In genomic region chr9:41899766-41900605, GRCm38 (mm10) we compare ENCODE assay signal across 14 mouse cellular contexts.
A peak's percentile ranks its signal among the peaks of the same experiment; 100 is the strongest.
DNase-seq lines count a peak whose midpoint lies in the region; ATAC-seq lines count a peak whose summit lies in the region.
"Had no signal": no experiment of that assay in that cellular context is flagged by ENCODE, and none has a peak within 500 bp of the region (broad histone marks: within the 10 kb centered on the region; RNA-seq: fewer than 3 reads in every experiment).

No protein-coding gene starts in this region.

- no peak overlapping the region for H3K9ac ChIP-seq in forebrain, embryonic 11.5 days (ENCODE audit: low read length)
- H3K9ac ChIP-seq in forebrain, embryonic 12.5 days: no peak overlapping the region
- 0 out of 2 replicates have a peak overlapping the region, but pooled peaks have one; percentile 5 for H3K9ac ChIP-seq in embryonic facial prominence, embryonic 14.5 days (ENCODE audit: low read depth, low read length)
- no peak overlapping the region for H3K9ac ChIP-seq in limb, embryonic 11.5 days (ENCODE audit: low read length)
- H3K9ac ChIP-seq: liver, postnatal 0 days had no signal

- H3K36me3 ChIP-seq in forebrain, embryonic 11.5 days (ENCODE audit: control insufficient read depth, insufficient read depth, low read length): no peaks in the 10 kb centered on the region
- no peaks in the 10 kb centered on the region for H3K36me3 ChIP-seq in forebrain, embryonic 12.5 days (replicated peaks)
- no peaks in the 10 kb centered on the region for H3K36me3 ChIP-seq in embryonic facial prominence, embryonic 14.5 days (ENCODE audit: control insufficient read depth, insufficient read depth, low read length)
- no peaks in the 10 kb centered on the region for H3K36me3 ChIP-seq in limb, embryonic 11.5 days (ENCODE audit: control insufficient read depth, insufficient read depth, low read length)

- no peaks in the 10 kb centered on the region for H3K27me3 ChIP-seq in forebrain, embryonic 11.5 days (ENCODE audit: control insufficient read depth, insufficient read depth, low read length)
- H3K27me3 ChIP-seq in forebrain, embryonic 12.5 days: 0 out of 2 replicates have a peak, but pooled peaks cover 3% of the 10 kb centered on the region
- no peaks in the 10 kb centered on the region for H3K27me3 ChIP-seq in embryonic facial prominence, embryonic 14.5 days (replicated peaks; ENCODE audit: control insufficient read depth, insufficient read depth, low read length)
- no peaks in the 10 kb centered on the region for H3K27me3 ChIP-seq in limb, embryonic 11.5 days (ENCODE audit: control insufficient read depth, insufficient read depth, low read length)

- H3K4me1 ChIP-seq in forebrain, embryonic 11.5 days (replicated peaks; ENCODE audit: control insufficient read depth, insufficient read depth, low read length): peaks cover 10% of the 10 kb centered on the region; the same call in 1 of the 2 replicates
- peaks cover 19% of the 10 kb centered on the region for H3K4me1 ChIP-seq in forebrain, embryonic 12.5 days
- peaks cover 19% of the 10 kb centered on the region for H3K4me1 ChIP-seq in embryonic facial prominence, embryonic 14.5 days (ENCODE audit: control insufficient read depth, insufficient read depth, low read length)
- H3K4me1 ChIP-seq in limb, embryonic 11.5 days (ENCODE audit: control insufficient read depth, insufficient read depth, low read length): peaks cover 13% of the 10 kb centered on the region; the same call in 1 of the 2 replicates

- no peak overlapping the region for H3K27ac ChIP-seq in forebrain, embryonic 11.5 days (ENCODE audit: low read depth, low read length)
- H3K27ac ChIP-seq in forebrain, embryonic 12.5 days: no peak overlapping the region
- peak overlapping the region; percentile 82 for H3K27ac ChIP-seq in embryonic facial prominence, embryonic 14.5 days (replicated peaks; ENCODE audit: low read depth, low read length)
- H3K27ac ChIP-seq in limb, embryonic 11.5 days (replicated peaks; ENCODE audit: low read depth, low read length): peak overlapping the region; percentile 66
- H3K27ac ChIP-seq: layer of hippocampus, adult 2 months had no signal

- no peak for ATAC-seq in forebrain, embryonic 11.5 days (replicated peaks; ENCODE audit: low FRiP score)
- ATAC-seq in forebrain, embryonic 12.5 days (ENCODE audit: low FRiP score): no peak
- peak; percentile 53; the same call in 1 of the 2 replicates for ATAC-seq in embryonic facial prominence, embryonic 14.5 days (ENCODE audit: low read depth)
- no peak for ATAC-seq in limb, embryonic 11.5 days (ENCODE audit: insufficient number of reproducible peaks, low FRiP score, low TSS enrichment, low read depth)
- no peak for ATAC-seq in CD4-positive, CD25-positive, alpha-beta regulatory T cell, adult 4 months
- ATAC-seq: liver, postnatal 0 days had no signal

- peak; percentile 49 for DNase-seq in forebrain, embryonic 11.5 days (ENCODE audit: low spot score)
- peak; percentile 30 for DNase-seq in NIH3T3 (ENCODE audit: low read depth)
- DNase-seq in embryonic facial prominence, embryonic 14.5 days (ENCODE audit: low spot score): peak; percentile 83
- peak; percentile 59 for DNase-seq in limb, embryonic 11.5 days (ENCODE audit: low spot score)
- no peak for DNase-seq in thymus, postnatal 14 days
- no peak for DNase-seq in Muller cell, postnatal 12 days (ENCODE audit: inconsistent ontology term)
- DNase-seq: cerebellum, postnatal 36 days; gastrocnemius, postnatal 14 days; liver, postnatal 0 days; lung, postnatal 4 days; right cerebral cortex, postnatal 14 days had no signal

- WGBS in forebrain, embryonic 11.5 days: 32% methylated on average over 11 of the region's 11 CpGs
- WGBS in forebrain, embryonic 12.5 days: 35% methylated on average over 11 of the region's 11 CpGs
- WGBS in embryonic facial prominence, embryonic 14.5 days: 37% methylated on average over 11 of the region's 11 CpGs
- WGBS in limb, embryonic 11.5 days: 36% methylated on average over 11 of the region's 11 CpGs

- no peak overlapping the region for H3K4me3 ChIP-seq in forebrain, embryonic 11.5 days (ENCODE audit: low read depth, low read length)
- H3K4me3 ChIP-seq in forebrain, embryonic 12.5 days (replicated peaks): no peak overlapping the region
- H3K4me3 ChIP-seq in embryonic facial prominence, embryonic 14.5 days (ENCODE audit: low read depth, low read length): no peak overlapping the region
- no peak overlapping the region for H3K4me3 ChIP-seq in limb, embryonic 11.5 days (ENCODE audit: low read depth, low read length)
- H3K4me3 ChIP-seq: layer of hippocampus, adult 2 months had no signal

- no peak overlapping the region for H3K4me2 ChIP-seq in forebrain, embryonic 11.5 days (ENCODE audit: low read depth, low read length, severe bottlenecking)
- H3K4me2 ChIP-seq in forebrain, embryonic 12.5 days: no peak overlapping the region
- H3K4me2 ChIP-seq in embryonic facial prominence, embryonic 14.5 days (ENCODE audit: low read depth, low read length): peak overlapping the region; percentile 21
- no peak overlapping the region for H3K4me2 ChIP-seq in limb, embryonic 11.5 days (ENCODE audit: low read depth, severe bottlenecking)

- no peaks in the 10 kb centered on the region for H3K9me3 ChIP-seq in forebrain, embryonic 11.5 days (ENCODE audit: control insufficient read depth, low read length)
- no peaks in the 10 kb centered on the region for H3K9me3 ChIP-seq in forebrain, embryonic 12.5 days
- no peaks in the 10 kb centered on the region for H3K9me3 ChIP-seq in embryonic facial prominence, embryonic 14.5 days (ENCODE audit: control insufficient read depth, low read length)
- no peaks in the 10 kb centered on the region for H3K9me3 ChIP-seq in limb, embryonic 11.5 days (ENCODE audit: control insufficient read depth, low read length)

Comparison
In these comparisons a context has a peak if more than half of its experiments do, and no peak if none do; other contexts are left out.
1. DNase-seq: peak in forebrain, embryonic 11.5 days (single experiment), NIH3T3 (single experiment), embryonic facial prominence, embryonic 14.5 days (single experiment) and limb, embryonic 11.5 days (single experiment); none in thymus, postnatal 14 days (single experiment) and Muller cell, postnatal 12 days (single experiment).
2. H3K27ac ChIP-seq: peak in embryonic facial prominence, embryonic 14.5 days (single experiment) and limb, embryonic 11.5 days (single experiment); none in forebrain, embryonic 11.5 days (single experiment) and forebrain, embryonic 12.5 days (single experiment).